Comparison of ENCODE assay signal across 19 mouse cellular contexts in the genomic region with DNA sequence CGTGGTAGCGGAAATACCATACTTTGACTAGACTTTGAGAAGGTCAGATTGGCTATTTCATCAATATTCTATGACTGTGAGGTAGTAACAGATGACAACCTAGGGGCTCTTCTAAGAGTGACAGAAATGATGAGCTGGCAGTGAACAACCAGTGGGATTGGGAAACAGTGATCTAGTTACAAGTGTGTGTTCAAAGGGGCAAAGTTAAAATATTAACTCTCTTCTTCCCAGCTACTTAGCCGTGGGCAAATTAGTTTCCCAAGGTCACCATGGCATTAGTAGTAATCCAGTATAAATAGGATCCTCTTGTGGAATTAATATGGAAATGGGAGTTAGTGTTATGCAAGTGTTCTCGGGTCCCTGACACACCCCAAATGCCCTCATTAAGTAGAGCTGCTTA.
"Had no signal": no experiment of that assay in that cellular context is flagged by ENCODE, and none has a peak within 500 bp of the region (broad histone marks: within the 10 kb centered on the region; RNA-seq: fewer than 3 reads in every experiment).

No protein-coding gene starts in this region.

- H3K4me2 ChIP-seq: liver, embryonic 13.5 days; lung, embryonic 14.5 days; midbrain, embryonic 12.5 days; midbrain, embryonic 15.5 days; neural tube, embryonic 12.5 days; neural tube, embryonic 15.5 days; stomach, embryonic 15.5 days had no signal

- H3K4me1 ChIP-seq: midbrain, embryonic 12.5 days; midbrain, embryonic 15.5 days; neural tube, embryonic 12.5 days; neural tube, embryonic 15.5 days; stomach, embryonic 15.5 days had no signal

- ATAC-seq: inflammation-experienced regulatory T-cells, adult 6 months; lung, postnatal 0 days; midbrain, embryonic 15.5 days had no signal

- H3K9ac ChIP-seq: liver, embryonic 13.5 days; lung, embryonic 14.5 days; midbrain, embryonic 12.5 days; midbrain, embryonic 15.5 days; neural tube, embryonic 12.5 days; neural tube, embryonic 15.5 days; stomach, embryonic 15.5 days had no signal

- H3K36me3 ChIP-seq: liver, embryonic 13.5 days; midbrain, embryonic 12.5 days; midbrain, embryonic 15.5 days; neural tube, embryonic 12.5 days; neural tube, embryonic 15.5 days; stomach, embryonic 15.5 days had no signal

- H3K9me3 ChIP-seq: liver, embryonic 13.5 days; midbrain, embryonic 12.5 days; midbrain, embryonic 15.5 days; neural tube, embryonic 12.5 days; neural tube, embryonic 15.5 days; stomach, embryonic 15.5 days had no signal

- DNase-seq: kidney, adult 18-20 months; kidney, postnatal 10 days; layer of hippocampus, adult 9-11 months; liver, embryonic 13.5 days; lung, embryonic 14.5 days; right cerebral cortex, adult 18-20 months; right cerebral cortex, postnatal 14 days; right cerebral cortex, postnatal 4 days; spleen, adult 18-20 months; thymus, postnatal 25 days had no signal

- H3K4me3 ChIP-seq: layer of hippocampus, adult 2 months; liver, embryonic 13.5 days; midbrain, embryonic 12.5 days; midbrain, embryonic 15.5 days; neural tube, embryonic 12.5 days; neural tube, embryonic 15.5 days; stomach, embryonic 15.5 days had no signal

- H3K27ac ChIP-seq: layer of hippocampus, adult 2 months; liver, embryonic 13.5 days; macrophage; midbrain, embryonic 12.5 days; midbrain, embryonic 15.5 days; neural tube, embryonic 12.5 days; neural tube, embryonic 15.5 days; stomach, embryonic 15.5 days had no signal

- H3K27me3 ChIP-seq: liver, embryonic 13.5 days; midbrain, embryonic 12.5 days; midbrain, embryonic 15.5 days; neural tube, embryonic 12.5 days; neural tube, embryonic 15.5 days; stomach, embryonic 15.5 days had no signal
